Mouse (Mus musculus) forebrain, embryonic 14.5 days (tissue): Measurements from ENCODE around the gene Pold4. TPM values are rescaled to one million over a fixed set of nuclear protein-coding genes. Genes with fewer than 3 reads are reported as not detected.

Experiments used
- ATAC-seq: fragments of 200-750 bp; cut with Nextera tagmentation; 2 replicates; pipeline ENCODE4 v1.8.0; 2017; ENCODE audit warnings: mild to moderate bottlenecking, moderate library complexity
- DNase-seq: peaks from one replicate; pipeline ENCODE4 v3.0.0-alpha.2; 2015; ENCODE audit warnings: low spot score
- H3K27ac ChIP-seq: fragments of 300-500 bp; sonication (generic); 2 replicates; pipeline ENCODE4 v1.5.1; 2014; ENCODE audit warnings: low read depth, mild to moderate bottlenecking, control low read depth, low read length, moderate library complexity
- H3K27me3 ChIP-seq: fragments of 300-500 bp; sonication (generic); replicated peaks from 2 replicates; pipeline ENCODE4 v1.6.1; 2014; ENCODE audit warnings: low read length, control low read depth, mixed read lengths; ENCODE audit not compliant: control insufficient read depth, insufficient read depth
- H3K36me3 ChIP-seq: fragments of 300-500 bp; sonication (generic); 2 replicates; pipeline ENCODE4 v1.6.1; 2014; ENCODE audit warnings: low read length, control low read depth; ENCODE audit not compliant: control insufficient read depth, insufficient read depth
- H3K4me1 ChIP-seq: fragments of 300-500 bp; sonication (generic); 2 replicates; pipeline ENCODE4 v1.6.1; 2014; ENCODE audit warnings: antibody characterized with exemption, low read length, control low read depth; ENCODE audit not compliant: control insufficient read depth, insufficient read depth
- H3K4me2 ChIP-seq: fragments of 300-500 bp; sonication (generic); 2 replicates; pipeline ENCODE4 v1.6.1; 2014; ENCODE audit warnings: mild to moderate bottlenecking, control low read depth, low read length
- H3K4me3 ChIP-seq: fragments of 300-500 bp; sonication (generic); 2 replicates; pipeline ENCODE4 v1.5.1; 2014; ENCODE audit warnings: low read depth, low read length, control low read depth
- H3K9ac ChIP-seq: fragments of 300-500 bp; sonication (generic); 2 replicates; pipeline ENCODE4 v1.6.1; 2014; ENCODE audit warnings: mild to moderate bottlenecking, low read length, control low read depth, moderate library complexity
- H3K9me3 ChIP-seq: fragments of 300-500 bp; sonication (generic); replicated peaks from 2 replicates; pipeline ENCODE4 v1.6.1; 2016; ENCODE audit warnings: low read length, control low read depth, mixed read lengths; ENCODE audit not compliant: control insufficient read depth
- WGBS: fragments of 180-500 bp; shearing (Covaris S2); extraction: QIAGEN DNeasy Blood & Tissue Kit; methylation state at CpG from one replicate; pipeline ENCODE4 v1.1.7; 2014; 5-methylcytosine and 5-hydroxymethylcytosine counted together
- polyA plus RNA-seq: library from polyadenylated mRNA; unstranded; fragments of >200 nt; fragmentation: Nextera tagmentation; extraction: Ambion mirVana; gene quantifications from 2 replicates; pipeline ENCODE4 v1.2.1, GENCODE M21; 2014

Gene Pold4
- polyA plus RNA-seq, 1 experiment from 2014 or later = 19.0 TPM

- peak; percentile 61 for ATAC-seq
- H3K9me3 ChIP-seq = no peaks in the 10 kb centered on the region
- no peak for DNase-seq
- peak within 1 kb of the TSS; percentile 94 for H3K4me2 ChIP-seq
- H3K9ac ChIP-seq = peak within 1 kb of the TSS; percentile 69
- peak within 1 kb of the TSS; percentile 51 for H3K4me3 ChIP-seq
- H3K27ac ChIP-seq = no peak within 1 kb of the TSS
- H3K27me3 ChIP-seq = peaks cover 41% of the 10 kb centered on the region
- no peaks in the 10 kb centered on the region for H3K36me3 ChIP-seq
- H3K4me1 ChIP-seq = peaks cover 15% of the 10 kb centered on the region
- under 1% methylated on average over 45 of the region's 49 CpGs for WGBS
Observed at GRCm38 (mm10) chr19:4214071-4214770, 17.5 kb upstream of the Pold4 start, which contains the start of the genes Clcf1 and AC109138.7. Gene Clcf1, plus strand, starts transcription at chr19:4214238. Gene AC109138.7, plus strand, starts transcription at chr19:4214357.

GRCm38 (mm10) chr19:4214771-4215450 is 16.8 kb upstream of the Pold4 start:
- Histone ChIP-seq H3K27ac (no peak overlapping the region), H3K9me3 (no peaks in the 10 kb centered on the region), H3K4me1 (peaks cover 15% of the 10 kb centered on the region), H3K36me3 (no peaks in the 10 kb centered on the region), H3K4me3 (peak overlapping the region; percentile 51), H3K4me2 (peak overlapping the region; percentile 94), H3K9ac (peak overlapping the region; percentile 69), H3K27me3 (peaks cover 41% of the 10 kb centered on the region)
- no peak for DNase-seq
- peak; percentile 32; the same call in 1 of the 2 replicates for ATAC-seq
- WGBS = under 1% methylated on average over 51 of the region's 81 CpGs

GRCm38 (mm10) chr19:4215451-4215840 is 16.3 kb upstream of the Pold4 start:
- Histone ChIP-seq H3K9ac (peak overlapping the region; percentile 69), H3K4me2 (peak overlapping the region; percentile 94), H3K4me3 (peak overlapping the region; percentile 51), H3K27me3 (peaks cover 41% of the 10 kb centered on the region), H3K36me3 (no peaks in the 10 kb centered on the region), H3K27ac (no peak overlapping the region), H3K9me3 (no peaks in the 10 kb centered on the region), H3K4me1 (peaks cover 16% of the 10 kb centered on the region)
- WGBS = 2% methylated on average over 13 of the region's 21 CpGs
- DNase-seq (no peak), ATAC-seq (no peak)

- H3K4me1 ChIP-seq = peaks cover 21% of the 10 kb centered on the region
- no peaks in the 10 kb centered on the region for H3K36me3 ChIP-seq
- H3K4me2 ChIP-seq = 0 out of 2 replicates have a peak overlapping the region, but pooled peaks have one; percentile 7
- peaks cover 41% of the 10 kb centered on the region for H3K27me3 ChIP-seq
- H3K9ac ChIP-seq = peak overlapping the region; percentile 21; the same call in 1 of the 2 replicates
- H3K9me3 ChIP-seq = no peaks in the 10 kb centered on the region
- no peak overlapping the region for H3K4me3 ChIP-seq
- peak; percentile 52 for DNase-seq
- ATAC-seq = no peak
- no peak overlapping the region for H3K27ac ChIP-seq
- WGBS = 30% methylated on average over 14 of the region's 14 CpGs
Observed at GRCm38 (mm10) chr19:4216041-4216685, 15.5 kb upstream of the Pold4 start.

- Histone ChIP-seq H3K27ac (no peak overlapping the region), H3K36me3 (no peaks in the 10 kb centered on the region), H3K4me2 (no peak overlapping the region), H3K9ac (no peak overlapping the region), H3K4me3 (no peak overlapping the region), H3K9me3 (no peaks in the 10 kb centered on the region), H3K4me1 (peaks cover 21% of the 10 kb centered on the region), H3K27me3 (peaks cover 37% of the 10 kb centered on the region)
- no peak for DNase-seq
- ATAC-seq = no peak
- 7% methylated on average over 5 of the region's 5 CpGs for WGBS
Observed at GRCm38 (mm10) chr19:4217140-4217539, 14.6 kb upstream of the Pold4 start.

GRCm38 (mm10) chr19:4217855-4218254 is 13.8 kb upstream of the Pold4 start:
- H3K27me3 ChIP-seq = peaks cover 31% of the 10 kb centered on the region
- no peak overlapping the region for H3K4me3 ChIP-seq
- H3K4me1 ChIP-seq = peaks cover 21% of the 10 kb centered on the region
- 32% methylated on average over 3 of the region's 3 CpGs for WGBS
- no peak for ATAC-seq
- no peaks in the 10 kb centered on the region for H3K36me3 ChIP-seq
- no peak overlapping the region for H3K27ac ChIP-seq
- no peak overlapping the region for H3K9ac ChIP-seq
- H3K9me3 ChIP-seq = no peaks in the 10 kb centered on the region
- H3K4me2 ChIP-seq = no peak overlapping the region
- DNase-seq = no peak

GRCm38 (mm10) chr19:4218293-4218692 is 13.4 kb upstream of the Pold4 start:
- Histone ChIP-seq H3K9me3 (no peaks in the 10 kb centered on the region), H3K4me1 (peaks cover 21% of the 10 kb centered on the region), H3K9ac (no peak overlapping the region), H3K27ac (no peak overlapping the region), H3K4me2 (no peak overlapping the region), H3K4me3 (no peak overlapping the region), H3K27me3 (peaks cover 27% of the 10 kb centered on the region), H3K36me3 (no peaks in the 10 kb centered on the region)
- ATAC-seq (no peak), DNase-seq (no peak)
- WGBS = 84% methylated on average over 11 of the region's 11 CpGs

- DNase-seq (no peak), ATAC-seq (no peak)
- Histone ChIP-seq H3K9me3 (no peaks in the 10 kb centered on the region), H3K27ac (no peak overlapping the region), H3K9ac (no peak overlapping the region), H3K4me3 (no peak overlapping the region), H3K4me2 (no peak overlapping the region), H3K36me3 (no peaks in the 10 kb centered on the region), H3K4me1 (peaks cover 21% of the 10 kb centered on the region), H3K27me3 (peaks cover 26% of the 10 kb centered on the region)
- 72% methylated on average over 1 of the region's 1 CpGs for WGBS
Observed at GRCm38 (mm10) chr19:4218784-4219183, 12.9 kb upstream of the Pold4 start.
